Mouse (Mus musculus) intestine, embryonic 15.5 days (tissue): ENCODE measurements around the gene Atp2a2. TPM values are rescaled to one million over a fixed set of nuclear protein-coding genes. Genes with fewer than 3 reads are reported as not detected.
"Not testable (repeated sequence)": the region's sequence is repeated elsewhere in the genome, so short reads cannot be mapped to it uniquely, and the experiment has no call there.

Experiments
- ATAC-seq: fragments of 200-750 bp; cut with Nextera tagmentation; 2 replicates; pipeline ENCODE4 v1.8.0; 2017; ENCODE audit warnings: moderate TSS enrichment, moderate library complexity
- H3K27ac ChIP-seq: fragments of 300-500 bp; sonication (generic); 2 replicates; pipeline ENCODE4 v1.5.1; 2015; ENCODE audit warnings: mild to moderate bottlenecking, inconsistent platforms
- H3K27me3 ChIP-seq: fragments of 300-500 bp; sonication (generic); replicated peaks from 2 replicates; pipeline ENCODE4 v1.6.1; 2015; ENCODE audit warnings: inconsistent platforms
- H3K36me3 ChIP-seq: fragments of 300-500 bp; sonication (generic); 2 replicates; pipeline ENCODE4 v1.6.1; 2015; ENCODE audit warnings: inconsistent platforms
- H3K4me1 ChIP-seq: fragments of 300-500 bp; sonication (generic); replicated peaks from 2 replicates; pipeline ENCODE4 v1.6.1; 2015; ENCODE audit warnings: inconsistent platforms
- H3K4me2 ChIP-seq: fragments of 300-500 bp; sonication (generic); replicated peaks from 2 replicates; pipeline ENCODE4 v1.6.1; 2015; ENCODE audit warnings: mild to moderate bottlenecking, inconsistent platforms
- H3K4me3 ChIP-seq: fragments of 300-500 bp; sonication (generic); replicated peaks from 2 replicates; pipeline ENCODE4 v1.5.1; 2015; ENCODE audit warnings: inconsistent platforms
- H3K9ac ChIP-seq: fragments of 300-500 bp; sonication (generic); 2 replicates; pipeline ENCODE4 v1.6.1; 2015; ENCODE audit warnings: inconsistent platforms
- H3K9me3 ChIP-seq: fragments of 300-500 bp; sonication (generic); 2 replicates; pipeline ENCODE4 v1.6.1; 2016; ENCODE audit warnings: inconsistent platforms
- WGBS: fragments of 180-500 bp; shearing (Covaris S2); methylation state at CpG from one replicate; pipeline ENCODE4 v1.1.7; 2015; 5-methylcytosine and 5-hydroxymethylcytosine counted together
- polyA plus RNA-seq: library from polyadenylated mRNA; unstranded; fragments of >200 nt; fragmentation: Nextera tagmentation; extraction: Ambion mirVana; gene quantifications from 2 replicates; pipeline ENCODE4 v1.2.1, GENCODE M21; 2015

Atp2a2 gene
- polyA plus RNA-seq, 1 experiment from 2014 or later = 33.8 TPM

DNA sequence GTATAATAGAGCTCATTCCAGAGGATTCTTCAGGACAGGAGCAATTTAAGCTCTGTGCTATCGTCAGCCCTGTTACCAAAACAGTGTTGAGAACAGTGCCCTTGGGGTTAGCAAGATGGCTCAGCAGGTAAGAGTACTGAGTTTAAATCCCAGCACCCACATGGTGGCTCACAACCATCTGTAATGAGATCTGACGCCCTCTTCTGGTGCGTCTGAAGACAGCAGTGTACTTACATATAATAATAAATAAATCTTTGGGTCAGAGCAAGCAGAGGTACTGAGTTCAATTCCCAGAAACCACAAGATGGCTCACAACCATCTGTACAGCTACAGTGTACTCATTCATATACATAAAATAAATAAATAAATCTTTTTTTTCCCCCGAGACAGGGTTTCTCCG lies 15.8 kb downstream of the Atp2a2 start:
- ATAC-seq = not testable (repeated sequence)

GRCm38 (mm10) chr5:122482733-122483391 lies 19.2 kb downstream of the Atp2a2 start:
- Histone ChIP-seq H3K4me1 (no peaks in the 10 kb centered on the region), H3K4me2 (no peak overlapping the region), H3K36me3 (peaks cover 15% of the 10 kb centered on the region), H3K27me3 (no peaks in the 10 kb centered on the region), H3K9ac (no peak overlapping the region), H3K27ac (no peak overlapping the region), H3K9me3 (no peaks in the 10 kb centered on the region), H3K4me3 (no peak overlapping the region)
- 77% methylated on average over 6 of the region's 6 CpGs for WGBS
- no peak for ATAC-seq

More for the DNA sequence above, 15.8 kb downstream of the Atp2a2 start:
- WGBS = 79% methylated on average over 5 of the region's 5 CpGs
- H3K36me3 ChIP-seq = peaks cover 14% of the 10 kb centered on the region
- not testable (repeated sequence) for H3K9ac ChIP-seq, H3K27me3 ChIP-seq, H3K4me3 ChIP-seq, H3K9me3 ChIP-seq, H3K4me1 ChIP-seq, H3K27ac ChIP-seq, H3K4me2 ChIP-seq

GRCm38 (mm10) chr5:122481844-122482243 lies 20.2 kb downstream of the Atp2a2 start:
- WGBS = 78% methylated on average over 5 of the region's 5 CpGs
- no peaks in the 10 kb centered on the region for H3K27me3 ChIP-seq
- no peak for ATAC-seq
- peaks cover 15% of the 10 kb centered on the region for H3K36me3 ChIP-seq
- H3K9ac ChIP-seq = no peak overlapping the region
- no peak overlapping the region for H3K4me3 ChIP-seq
- H3K9me3 ChIP-seq = no peaks in the 10 kb centered on the region
- no peaks in the 10 kb centered on the region for H3K4me1 ChIP-seq
- H3K27ac ChIP-seq = no peak overlapping the region
- H3K4me2 ChIP-seq = no peak overlapping the region

DNA sequence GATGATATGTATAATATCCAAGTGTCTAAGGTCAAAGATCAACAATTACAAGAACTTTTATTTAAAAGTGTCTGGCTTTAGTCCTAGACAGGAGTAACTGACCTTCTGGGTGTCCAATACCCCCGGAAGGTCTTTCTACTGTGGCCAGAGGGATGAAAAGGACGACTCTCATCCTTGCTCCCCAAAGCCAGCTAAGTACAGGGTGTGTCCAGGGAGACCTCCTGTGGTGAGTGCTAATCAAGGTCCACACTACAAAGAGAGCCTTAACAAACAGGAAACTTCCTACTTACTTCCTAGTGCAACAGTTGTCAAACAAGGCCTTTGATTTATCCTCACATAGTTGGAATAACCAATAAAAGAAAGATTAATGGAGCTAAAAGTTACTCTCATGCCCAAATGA lies 22.9 kb downstream of the Atp2a2 start:
- Histone ChIP-seq H3K4me2 (no peak overlapping the region), H3K36me3 (peaks cover 17% of the 10 kb centered on the region), H3K27me3 (no peaks in the 10 kb centered on the region), H3K27ac (no peak overlapping the region), H3K4me1 (no peaks in the 10 kb centered on the region), H3K9me3 (no peaks in the 10 kb centered on the region), H3K4me3 (no peak overlapping the region), H3K9ac (no peak overlapping the region)
- no peak for ATAC-seq
- 60% methylated on average over 2 of the region's 2 CpGs for WGBS

DNA sequence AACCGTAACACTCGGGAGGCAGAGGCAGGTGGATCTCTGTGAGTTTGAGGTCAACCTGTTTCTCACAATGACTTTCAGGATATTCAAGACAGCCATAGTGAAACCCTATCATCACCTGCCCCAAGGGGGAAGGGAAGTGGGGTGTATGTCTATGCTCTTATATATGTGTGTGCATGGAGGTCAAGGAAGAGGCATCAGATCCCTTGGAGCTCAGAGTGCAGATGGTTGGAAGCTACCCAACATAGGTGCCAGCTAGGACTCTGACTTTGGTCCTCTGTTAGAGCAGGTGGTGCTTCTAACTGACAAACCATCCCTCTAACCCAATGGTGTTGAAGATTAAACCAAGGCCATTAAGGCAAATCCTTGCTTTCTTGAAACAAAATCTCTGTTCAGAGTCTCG lies 24.5 kb downstream of the Atp2a2 start:
- Histone ChIP-seq H3K36me3 (peaks cover 25% of the 10 kb centered on the region), H3K4me3 (no peak overlapping the region), H3K27me3 (no peaks in the 10 kb centered on the region), H3K9me3 (no peaks in the 10 kb centered on the region), H3K4me1 (no peaks in the 10 kb centered on the region), H3K27ac (no peak overlapping the region), H3K9ac (no peak overlapping the region), H3K4me2 (no peak overlapping the region)
- 89% methylated on average over 3 of the region's 3 CpGs for WGBS
- no peak for ATAC-seq

DNA sequence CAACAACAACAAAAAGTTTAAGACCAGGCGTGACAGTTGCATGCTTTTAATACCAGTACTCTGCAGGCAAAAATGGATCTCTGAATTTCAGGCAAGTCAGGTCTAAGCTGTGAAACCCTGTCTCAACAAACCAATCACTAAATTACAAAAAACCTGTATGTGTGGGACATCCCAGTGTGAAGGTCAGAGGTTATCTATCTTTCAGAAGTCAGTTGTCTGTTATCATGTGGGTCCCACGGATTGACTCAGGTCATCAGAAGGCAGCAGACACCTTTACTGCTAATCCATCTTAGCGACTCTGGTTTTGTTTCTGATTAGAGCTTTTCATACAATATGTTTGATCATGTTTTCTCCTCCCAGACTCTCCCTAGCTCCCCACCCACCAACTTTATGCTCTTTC lies 25.9 kb downstream of the Atp2a2 start:
- Histone ChIP-seq H3K36me3 (peaks cover 34% of the 10 kb centered on the region), H3K4me3 (no peak overlapping the region), H3K27me3 (no peaks in the 10 kb centered on the region), H3K4me2 (no peak overlapping the region), H3K9me3 (no peaks in the 10 kb centered on the region), H3K27ac (no peak overlapping the region), H3K9ac (no peak overlapping the region), H3K4me1 (no peaks in the 10 kb centered on the region)
- 54% methylated on average over 3 of the region's 3 CpGs for WGBS
- no peak for ATAC-seq

DNA sequence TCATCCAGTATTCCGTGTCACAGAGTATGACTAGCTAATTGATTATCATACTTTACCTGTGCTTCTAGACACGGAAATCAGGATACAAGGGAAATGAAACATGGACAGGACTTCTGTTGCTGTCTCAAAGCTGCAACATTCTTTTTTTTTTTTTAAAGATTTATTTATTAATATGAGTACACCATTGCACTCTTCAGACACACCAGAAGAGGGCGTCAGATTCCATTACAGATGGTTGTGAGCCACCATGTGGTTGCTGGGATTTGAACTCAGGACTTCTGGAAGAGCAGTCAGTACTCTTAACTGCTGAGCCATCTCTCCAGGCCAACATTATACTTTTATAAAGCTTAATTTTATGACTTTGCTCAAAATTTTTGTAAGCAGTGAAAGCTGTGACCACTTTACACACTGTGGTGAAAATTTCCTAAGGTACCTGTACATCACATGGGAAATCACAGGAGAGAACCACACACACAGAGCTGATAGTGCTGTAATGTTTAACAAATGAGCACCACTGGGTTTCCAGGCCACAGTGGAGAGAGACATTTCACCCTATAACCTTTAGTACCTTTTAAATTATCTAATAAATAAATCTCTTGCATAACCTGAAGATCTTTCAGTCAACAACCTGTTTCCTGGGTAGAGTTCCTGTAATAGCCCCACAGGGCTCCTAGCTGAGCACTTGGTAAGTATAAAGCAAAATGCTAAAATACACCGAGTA lies 27.2 kb downstream of the Atp2a2 start:
- no peaks in the 10 kb centered on the region for H3K4me1 ChIP-seq
- 81% methylated on average over 4 of the region's 4 CpGs for WGBS
- H3K4me3 ChIP-seq = no peak overlapping the region
- H3K27me3 ChIP-seq = no peaks in the 10 kb centered on the region
- no peak overlapping the region for H3K27ac ChIP-seq
- peaks cover 32% of the 10 kb centered on the region for H3K36me3 ChIP-seq
- H3K9ac ChIP-seq = no peak overlapping the region
- ATAC-seq = no peak
- H3K9me3 ChIP-seq = no peaks in the 10 kb centered on the region
- no peak overlapping the region for H3K4me2 ChIP-seq

- no peaks in the 10 kb centered on the region for H3K27me3 ChIP-seq
- H3K4me1 ChIP-seq = no peaks in the 10 kb centered on the region
- H3K36me3 ChIP-seq = peaks cover 58% of the 10 kb centered on the region
- H3K4me2 ChIP-seq = no peak overlapping the region
- WGBS = 64% methylated on average over 5 of the region's 5 CpGs
- no peak for ATAC-seq
- H3K9me3 ChIP-seq = no peaks in the 10 kb centered on the region
- no peak overlapping the region for H3K27ac ChIP-seq
- H3K9ac ChIP-seq = no peak overlapping the region
- no peak overlapping the region for H3K4me3 ChIP-seq
Observed at GRCm38 (mm10) chr5:122471658-122472057, 30.4 kb downstream of the Atp2a2 start.

GRCm38 (mm10) chr5:122461431-122461830 lies 40.6 kb downstream of the Atp2a2 start:
- WGBS = 93% methylated on average over 9 of the region's 9 CpGs
- no peak overlapping the region for H3K9ac ChIP-seq
- no peaks in the 10 kb centered on the region for H3K9me3 ChIP-seq
- H3K4me1 ChIP-seq = no peaks in the 10 kb centered on the region
- H3K27ac ChIP-seq = no peak overlapping the region
- H3K27me3 ChIP-seq = no peaks in the 10 kb centered on the region
- no peak overlapping the region for H3K4me3 ChIP-seq
- peaks cover 80% of the 10 kb centered on the region for H3K36me3 ChIP-seq
- no peak overlapping the region for H3K4me2 ChIP-seq
- no peak for ATAC-seq

DNA sequence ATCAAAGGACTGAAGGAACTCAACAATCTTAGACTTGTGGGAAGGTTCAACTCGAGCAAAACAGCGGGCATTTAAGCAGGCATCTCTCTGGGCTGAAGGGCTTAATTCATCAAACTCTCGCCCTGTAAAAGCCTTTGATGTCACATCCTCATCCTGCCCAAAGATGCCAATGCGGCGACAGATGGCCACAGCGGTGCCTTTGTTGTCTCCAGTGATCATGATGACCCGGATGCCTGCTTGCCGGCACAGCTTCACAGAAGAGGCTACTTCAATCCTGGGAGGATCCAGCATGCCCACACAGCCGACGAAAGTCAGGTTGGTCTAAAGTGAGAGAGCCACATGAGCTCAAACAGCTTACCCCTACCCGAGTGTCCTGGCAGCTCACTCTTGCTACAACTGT lies 41.4 kb downstream of the Atp2a2 start:
- Histone ChIP-seq H3K9me3 (no peaks in the 10 kb centered on the region), H3K36me3 (peaks cover 78% of the 10 kb centered on the region), H3K4me3 (no peak overlapping the region), H3K27me3 (no peaks in the 10 kb centered on the region), H3K27ac (no peak overlapping the region), H3K9ac (no peak overlapping the region), H3K4me2 (no peak overlapping the region), H3K4me1 (no peaks in the 10 kb centered on the region)
- WGBS = 80% methylated on average over 11 of the region's 11 CpGs
- no peak for ATAC-seq

DNA sequence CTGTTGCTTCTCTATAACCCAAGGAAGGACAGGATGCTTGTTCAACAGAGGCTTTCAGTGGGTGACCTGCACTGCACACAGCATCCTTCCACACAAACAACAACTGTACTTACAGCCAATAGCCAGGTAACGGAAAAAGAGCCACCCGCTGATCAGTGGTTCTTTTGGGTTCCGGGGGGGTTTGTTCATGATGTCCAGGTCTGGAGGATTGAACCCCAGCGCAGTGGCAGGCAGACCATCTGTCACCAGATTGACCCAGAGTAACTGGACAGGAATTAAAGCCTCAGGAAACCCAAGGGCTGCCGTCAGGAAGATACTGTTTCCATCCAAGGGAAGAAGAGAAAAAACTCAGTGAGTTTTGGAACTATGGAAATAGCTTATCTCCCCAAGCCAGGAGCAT lies 42.7 kb downstream of the Atp2a2 start:
- Histone ChIP-seq H3K4me3 (no peak overlapping the region), H3K27ac (no peak overlapping the region), H3K36me3 (peaks cover 79% of the 10 kb centered on the region), H3K9me3 (no peaks in the 10 kb centered on the region), H3K4me1 (no peaks in the 10 kb centered on the region; the same call in 1 of the 2 replicates), H3K9ac (no peak overlapping the region), H3K4me2 (no peak overlapping the region), H3K27me3 (no peaks in the 10 kb centered on the region)
- 93% methylated on average over 5 of the region's 5 CpGs for WGBS
- ATAC-seq = no peak

GRCm38 (mm10) chr5:122458066-122458465 lies 44.0 kb downstream of the Atp2a2 start:
- no peak for ATAC-seq

GRCm38 (mm10) chr5:122457054-122457453 lies 45.0 kb downstream of the Atp2a2 start:
- H3K4me1 ChIP-seq, ATAC-seq, H3K27ac ChIP-seq, H3K9ac ChIP-seq, H3K4me2 ChIP-seq, H3K4me3 ChIP-seq, H3K27me3 ChIP-seq, H3K9me3 ChIP-seq: not testable (repeated sequence)
- H3K36me3 ChIP-seq = peaks cover 82% of the 10 kb centered on the region
- 83% methylated on average over 9 of the region's 9 CpGs for WGBS

More at GRCm38 (mm10) chr5:122458066-122458465, 44.0 kb downstream of the Atp2a2 start:
- H3K4me2 ChIP-seq = no peak overlapping the region
- H3K9me3 ChIP-seq = no peaks in the 10 kb centered on the region
- no peak overlapping the region for H3K9ac ChIP-seq
- peaks cover 82% of the 10 kb centered on the region for H3K36me3 ChIP-seq
- H3K4me1 ChIP-seq = no peaks in the 10 kb centered on the region; the same call in 1 of the 2 replicates
- no peak overlapping the region for H3K4me3 ChIP-seq
- no peaks in the 10 kb centered on the region for H3K27me3 ChIP-seq
- WGBS = 88% methylated on average over 4 of the region's 4 CpGs
- no peak overlapping the region for H3K27ac ChIP-seq
